Mouse (Mus musculus): ENCODE measurements around the gene Smim12.
A peak's percentile ranks its signal among the peaks of the same experiment; 100 is the strongest.

The Smim12 gene

GRCm38 (mm10) chr4:127243552-127243951 lies at the start of gene Smim12:
Gene Smim12, plus strand, starts transcription at chr4:127243784.
- peak; percentile 100 for DNase-seq (ENCODE audit: low spot score in 2 of 2)

- DNase-seq (ENCODE audit: low spot score in 2 of 2): no peak
Measured at GRCm38 (mm10) chr4:127194477-127195269, 48.9 kb upstream of the Smim12 start.

- DNase-seq (ENCODE audit: low spot score in 2 of 2): no peak
Measured at GRCm38 (mm10) chr4:127198609-127199008, 45.0 kb upstream of the Smim12 start.

- DNase-seq (ENCODE audit: low spot score in 2 of 2): no peak
Measured at GRCm38 (mm10) chr4:127199406-127199805, 44.2 kb upstream of the Smim12 start.

- no peak for DNase-seq (ENCODE audit: low spot score in 2 of 2)
Measured at GRCm38 (mm10) chr4:127200164-127200722, 43.3 kb upstream of the Smim12 start.

- DNase-seq (ENCODE audit: low spot score in 2 of 2): no peak
Measured at GRCm38 (mm10) chr4:127200769-127201617, 42.6 kb upstream of the Smim12 start.

- no peak for DNase-seq (ENCODE audit: low spot score in 2 of 2)
Measured at GRCm38 (mm10) chr4:127203081-127203480, 40.5 kb upstream of the Smim12 start.

GRCm38 (mm10) chr4:127211318-127211717 lies 32.3 kb upstream of the Smim12 start:
- no peak for DNase-seq (ENCODE audit: low spot score in 2 of 2)

GRCm38 (mm10) chr4:127214510-127214909 lies 29.1 kb upstream of the Smim12 start:
- DNase-seq (ENCODE audit: low spot score in 2 of 2): no peak

- peak in 1 of 2 experiments; percentile 37 for DNase-seq (ENCODE audit: low spot score in 2 of 2)
Measured at GRCm38 (mm10) chr4:127215103-127215502, 28.5 kb upstream of the Smim12 start.

GRCm38 (mm10) chr4:127215799-127216198 lies 27.8 kb upstream of the Smim12 start:
- DNase-seq (ENCODE audit: low spot score in 2 of 2): no peak

GRCm38 (mm10) chr4:127216251-127216651 lies 27.3 kb upstream of the Smim12 start:
- DNase-seq (ENCODE audit: low spot score in 2 of 2): no peak

GRCm38 (mm10) chr4:127217048-127217447 lies 26.5 kb upstream of the Smim12 start:
- no peak for DNase-seq (ENCODE audit: low spot score in 2 of 2)

GRCm38 (mm10) chr4:127223291-127223690 lies 20.3 kb upstream of the Smim12 start:
- DNase-seq (ENCODE audit: low spot score in 2 of 2): no peak

- no peak for DNase-seq (ENCODE audit: low spot score in 2 of 2)
Measured at GRCm38 (mm10) chr4:127223755-127224154, 19.8 kb upstream of the Smim12 start.

GRCm38 (mm10) chr4:127224444-127225100 lies 19.0 kb upstream of the Smim12 start:
- no peak for DNase-seq (ENCODE audit: low spot score in 2 of 2)

GRCm38 (mm10) chr4:127226067-127226466 lies 17.5 kb upstream of the Smim12 start:
- DNase-seq (ENCODE audit: low spot score in 2 of 2): no peak

GRCm38 (mm10) chr4:127227051-127227673 lies 16.4 kb upstream of the Smim12 start:
- no peak for DNase-seq (ENCODE audit: low spot score in 2 of 2)

GRCm38 (mm10) chr4:127232028-127232427 lies 11.6 kb upstream of the Smim12 start:
- peak; percentile 53 to 89 for DNase-seq (ENCODE audit: low spot score in 2 of 2)

GRCm38 (mm10) chr4:127232551-127232950 lies 11.0 kb upstream of the Smim12 start:
- DNase-seq (ENCODE audit: low spot score in 2 of 2): peak in 1 of 2 experiments; percentile 82

GRCm38 (mm10) chr4:127233416-127234125 lies 10.0 kb upstream of the Smim12 start:
- peak in 1 of 2 experiments; percentile 31 for DNase-seq (ENCODE audit: low spot score in 2 of 2)

Measured in cerebellum, postnatal 4 days (tissue).